ENCODE assay signal across 25 mouse cellular contexts in the genomic region with DNA sequence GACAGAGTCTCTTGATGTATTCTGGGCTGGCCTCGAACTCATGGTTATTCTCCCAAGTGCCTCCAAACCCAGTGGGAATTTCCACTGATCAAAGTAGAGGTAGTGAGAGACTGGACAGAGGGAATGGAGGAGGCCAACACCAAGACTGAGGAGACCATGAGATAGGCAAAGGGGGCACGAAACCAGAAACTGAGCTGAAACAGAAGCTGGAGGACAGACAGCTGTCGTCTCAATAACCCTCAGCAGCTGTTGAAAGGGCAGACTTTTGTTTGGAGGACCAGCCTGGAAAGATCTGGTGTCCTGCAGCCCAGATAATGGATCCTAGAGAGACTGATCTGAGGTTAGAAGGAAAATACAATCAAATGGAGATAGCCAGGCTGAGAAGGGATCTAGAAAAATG. TPM values are rescaled to one million over a fixed set of nuclear protein-coding genes. Genes with fewer than 3 reads are reported as not detected.
DNase-seq lines count a peak whose midpoint lies in the region; ATAC-seq and TF ChIP-seq lines count a peak whose summit lies in the region.
"Had no signal": no experiment of that assay in that cellular context is flagged by ENCODE, and none has a peak within 500 bp of the region (broad histone marks: within the 10 kb centered on the region; RNA-seq: fewer than 3 reads in every experiment).

No protein-coding gene starts in this region.

- WGBS in embryonic facial prominence, embryonic 14.5 days = 74% methylated on average over 3 of the region's 3 CpGs
- WGBS in embryonic facial prominence, embryonic 10.5 days = 83% methylated on average over 3 of the region's 3 CpGs
- WGBS in heart, embryonic 13.5 days = 49% methylated on average over 3 of the region's 3 CpGs
- 45% methylated on average over 3 of the region's 3 CpGs for WGBS in heart, postnatal 0 days

- no peaks in the 10 kb centered on the region for H3K4me1 ChIP-seq in embryonic facial prominence, embryonic 14.5 days (ENCODE audit: control insufficient read depth, insufficient read depth, low read length)
- H3K4me1 ChIP-seq in embryonic facial prominence, embryonic 10.5 days = no peaks in the 10 kb centered on the region
- peaks cover 11% of the 10 kb centered on the region for H3K4me1 ChIP-seq in heart, embryonic 13.5 days
- no peaks in the 10 kb centered on the region for H3K4me1 ChIP-seq in heart, postnatal 0 days (ENCODE audit: control insufficient read depth, insufficient read depth)
- H3K4me1 ChIP-seq: embryonic facial prominence, embryonic 15.5 days; hindbrain, embryonic 12.5 days; hindbrain, embryonic 15.5 days had no signal

- H3ac ChIP-seq in myocyte (ENCODE audit: control insufficient read depth, insufficient read length) = no peak overlapping the region

- TF ChIP-seq CTCF in heart, postnatal 0 days (IDR thresholded peaks at IDR 0.05; ENCODE audit: low read depth) = no peak

- peaks cover 6% of the 10 kb centered on the region; the same call in 1 of the 2 replicates for H3K9me3 ChIP-seq in embryonic facial prominence, embryonic 14.5 days (ENCODE audit: control insufficient read depth, low read length)
- H3K9me3 ChIP-seq in embryonic facial prominence, embryonic 10.5 days = no peaks in the 10 kb centered on the region
- 0 out of 2 replicates have a peak, but pooled peaks cover 3% of the 10 kb centered on the region for H3K9me3 ChIP-seq in heart, embryonic 13.5 days
- H3K9me3 ChIP-seq in heart, postnatal 0 days (replicated peaks; ENCODE audit: control insufficient read depth, low read length) = no peaks in the 10 kb centered on the region
- H3K9me3 ChIP-seq: embryonic facial prominence, embryonic 15.5 days; hindbrain, embryonic 15.5 days had no signal

- no peaks in the 10 kb centered on the region for H3K27me3 ChIP-seq in embryonic facial prominence, embryonic 14.5 days (replicated peaks; ENCODE audit: control insufficient read depth, insufficient read depth, low read length)
- no peaks in the 10 kb centered on the region for H3K27me3 ChIP-seq in embryonic facial prominence, embryonic 10.5 days (replicated peaks; ENCODE audit: low read depth, poor library complexity, severe bottlenecking)
- H3K27me3 ChIP-seq in heart, embryonic 13.5 days (replicated peaks) = no peaks in the 10 kb centered on the region
- H3K27me3 ChIP-seq in heart, postnatal 0 days (ENCODE audit: control insufficient read depth, insufficient read depth, low read length) = no peaks in the 10 kb centered on the region
- H3K27me3 ChIP-seq in myocyte (ENCODE audit: control insufficient read depth, insufficient read depth, insufficient read length) = no peaks in the 10 kb centered on the region
- H3K27me3 ChIP-seq: embryonic facial prominence, embryonic 15.5 days; hindbrain, embryonic 12.5 days; hindbrain, embryonic 15.5 days had no signal

- H3K4me3 ChIP-seq in embryonic facial prominence, embryonic 14.5 days (ENCODE audit: low read depth, low read length) = no peak overlapping the region
- no peak overlapping the region for H3K4me3 ChIP-seq in embryonic facial prominence, embryonic 10.5 days
- H3K4me3 ChIP-seq in heart, embryonic 13.5 days = no peak overlapping the region
- no peak overlapping the region for H3K4me3 ChIP-seq in heart, postnatal 0 days (ENCODE audit: low read depth, low read length)
- no peak overlapping the region for H3K4me3 ChIP-seq in myocyte
- H3K4me3 ChIP-seq: embryonic facial prominence, embryonic 15.5 days; gastrocnemius, adult 2 months; hindbrain, embryonic 12.5 days; hindbrain, embryonic 15.5 days had no signal

- H3K36me3 ChIP-seq in embryonic facial prominence, embryonic 14.5 days (ENCODE audit: control insufficient read depth, insufficient read depth, low read length) = no peaks in the 10 kb centered on the region
- H3K36me3 ChIP-seq in embryonic facial prominence, embryonic 10.5 days (replicated peaks) = no peaks in the 10 kb centered on the region
- peaks cover 66% of the 10 kb centered on the region for H3K36me3 ChIP-seq in heart, embryonic 13.5 days
- peaks cover 39% of the 10 kb centered on the region for H3K36me3 ChIP-seq in heart, postnatal 0 days (replicated peaks; ENCODE audit: control insufficient read depth, insufficient read depth, low read length)
- H3K36me3 ChIP-seq in myocyte (ENCODE audit: control insufficient read depth, insufficient read depth) = no peaks in the 10 kb centered on the region
- H3K36me3 ChIP-seq: embryonic facial prominence, embryonic 15.5 days; hindbrain, embryonic 12.5 days; hindbrain, embryonic 15.5 days had no signal

- H3K27ac ChIP-seq in embryonic facial prominence, embryonic 14.5 days (replicated peaks; ENCODE audit: low read depth, low read length) = no peak overlapping the region
- H3K27ac ChIP-seq in embryonic facial prominence, embryonic 10.5 days (replicated peaks) = no peak overlapping the region
- H3K27ac ChIP-seq in heart, embryonic 13.5 days (replicated peaks) = peak overlapping the region; percentile 21
- no peak overlapping the region for H3K27ac ChIP-seq in heart, postnatal 0 days (ENCODE audit: low read depth)
- H3K27ac ChIP-seq: embryonic facial prominence, embryonic 15.5 days; gastrocnemius, adult 2 months; hindbrain, embryonic 12.5 days; hindbrain, embryonic 15.5 days had no signal

- no peak for TF ChIP-seq EP300 in heart, postnatal 0 days (IDR thresholded peaks at IDR 0.05; ENCODE audit: low read depth)

- ATAC-seq in embryonic facial prominence, embryonic 14.5 days (ENCODE audit: low read depth) = no peak
- no peak for ATAC-seq in heart, embryonic 13.5 days (ENCODE audit: extremely low read depth, insufficient number of reproducible peaks, low FRiP score, low TSS enrichment)
- no peak; the same call in 1 of the 2 replicates for ATAC-seq in heart, postnatal 0 days (ENCODE audit: insufficient read depth, low read depth)
- ATAC-seq: activated CD4-positive, CD25-positive, alpha-beta regulatory T cell, adult 4 months; forebrain, embryonic 14.5 days; forebrain, postnatal 0 days; intestine, postnatal 0 days had no signal

- no peak overlapping the region for H3K9ac ChIP-seq in embryonic facial prominence, embryonic 14.5 days (ENCODE audit: low read depth, low read length)
- H3K9ac ChIP-seq in heart, embryonic 13.5 days = no peak overlapping the region
- H3K9ac ChIP-seq in heart, postnatal 0 days (replicated peaks; ENCODE audit: low read depth, low read length) = no peak overlapping the region
- H3K9ac ChIP-seq: embryonic facial prominence, embryonic 15.5 days; forebrain, postnatal 0 days; hindbrain, embryonic 12.5 days; hindbrain, embryonic 15.5 days had no signal

- peak; percentile 63 for DNase-seq in embryonic facial prominence, embryonic 14.5 days (ENCODE audit: low spot score)
- DNase-seq in embryonic facial prominence, embryonic 10.5 days (ENCODE audit: low spot score) = no peak
- no peak for DNase-seq in heart, adult 8-10 months (ENCODE audit: low spot score)
- DNase-seq in heart, postnatal 0 days (ENCODE audit: low spot score) = peak; percentile 7
- DNase-seq in heart, adult 9 months (ENCODE audit: low spot score in 2 of 2) = no peak
- DNase-seq: adrenal gland, adult 8-10 months; adrenal gland, postnatal 25 days; cerebellum, adult 11-12 months; cerebellum, adult 8-10 months; cerebellum, postnatal 10 days; cerebellum, postnatal 36 days; embryo, embryonic 11 days; forebrain, postnatal 0 days; gastrocnemius, adult 2 months; gastrocnemius, postnatal 14 days; heart, adult 11 months had no signal

- H3K4me2 ChIP-seq in embryonic facial prominence, embryonic 14.5 days (ENCODE audit: low read depth, low read length) = no peak overlapping the region
- H3K4me2 ChIP-seq in heart, embryonic 13.5 days = no peak overlapping the region
- no peak overlapping the region for H3K4me2 ChIP-seq in heart, postnatal 0 days (ENCODE audit: low read depth, low read length)
- H3K4me2 ChIP-seq in myocyte (ENCODE audit: low read depth) = no peak overlapping the region
- H3K4me2 ChIP-seq: embryonic facial prominence, embryonic 15.5 days; heart, embryonic 11.5 days; hindbrain, embryonic 12.5 days; hindbrain, embryonic 15.5 days had no signal

- no peak for TF ChIP-seq POLR2A in myocyte (IDR thresholded peaks at IDR 0.05; ENCODE audit: insufficient read length, low read depth)

- no peaks in the 10 kb centered on the region for H3K79me2 ChIP-seq in myocyte (ENCODE audit: control insufficient read depth, insufficient read depth)

TF ChIP-seq in myocyte, 11 proteins besides CTCF, POLR2A, EP300 and RAD21:
- TF ChIP-seq USF1 (IDR thresholded peaks at IDR 0.05; ENCODE audit: low read depth) = no peak
- peak; percentile 71 to 79 (median 78) for TF ChIP-seq MYOD1 (IDR thresholded peaks at IDR 0.05; ENCODE audit: control insufficient read depth in 1 of 3, insufficient read length in 2 of 3, low read depth in 2 of 3)
- TF ChIP-seq MAX (IDR thresholded peaks at IDR 0.05; ENCODE audit: low read depth) = no peak
- no peak for TF ChIP-seq E2F4 (IDR thresholded peaks at IDR 0.05; ENCODE audit: insufficient read depth)
- TF ChIP-seq TCF3 (IDR thresholded peaks at IDR 0.05; ENCODE audit: insufficient read length, low read depth) = peak; percentile 21
- peak in 2 of 3 experiments; percentile 87 to 93 for TF ChIP-seq MYOG (IDR thresholded peaks at IDR 0.05; ENCODE audit: control insufficient read depth in 1 of 3, insufficient read depth in 1 of 3, insufficient read length in 2 of 3, low read depth in 2 of 3)
- TF ChIP-seq CEBPB (IDR thresholded peaks at IDR 0.05; ENCODE audit: insufficient read depth, poor library complexity, severe bottlenecking) = no peak
- TF ChIP-seq TCF12 (IDR thresholded peaks at IDR 0.05; ENCODE audit: insufficient read depth, poor library complexity, severe bottlenecking) = peak; percentile 93
- TF ChIP-seq POLR2AphosphoS2 (IDR thresholded peaks at IDR 0.05; ENCODE audit: insufficient read length, low read depth) = no peak
- no peak for TF ChIP-seq SRF (IDR thresholded peaks at IDR 0.05; ENCODE audit: control insufficient read depth, insufficient read length, low read depth)
- no peak for TF ChIP-seq REST (IDR thresholded peaks at IDR 0.05; ENCODE audit: insufficient read depth, insufficient read length)

RNA-seq across cellular contexts. Expression of a gene that starts 58.3 kb away (rescaled TPM):
- polyA plus RNA-seq in embryonic facial prominence, embryonic 14.5 days (2014; fragmentation: Nextera tagmentation; extraction: Ambion mirVana) = 13.3 and 14.6 TPM in 2 replicates
- polyA plus RNA-seq in embryonic facial prominence, embryonic 10.5 days (2016; fragmentation: Nextera tagmentation; extraction: Ambion mirVana) = 5.8 and 7.1 TPM in 2 replicates
- 7.6 and 9.5 TPM in 2 replicates for polyA plus RNA-seq in heart, embryonic 13.5 days (2015; fragmentation: Nextera tagmentation; extraction: Ambion mirVana)
- total RNA-seq in heart, adult 8-10 months (2022) = 10 to 100 TPM; 29.3 to 37.5 (median 33.3) TPM
- total RNA-seq in heart, postnatal 0 days (2014; rRNA removed; ENCODE audit: low replicate concordance) = 15.5 and 24.9 TPM in 2 replicates
- polyA plus RNA-seq in heart, postnatal 0 days (2015; fragmentation: Nextera tagmentation; extraction: Ambion mirVana) = 8.0 and 8.5 TPM in 2 replicates
- polyA plus RNA-seq in myocyte (2012; fragmentation: generic; extraction: Trizol) = 15.7 TPM

Comparison
In these comparisons a context has a peak if more than half of its experiments do, and no peak if none do; other contexts are left out.
1. DNase-seq: peak in embryonic facial prominence, embryonic 14.5 days (single experiment) and heart, postnatal 0 days (single experiment); none in embryonic facial prominence, embryonic 10.5 days (single experiment), heart, adult 8-10 months (single experiment) and heart, adult 9 months (0 of 2).